Mouse (Mus musculus) T-helper 17 cell (primary cell): Measurements from ENCODE around the gene Prdm13.

Experiments used
- in situ Hi-C, 2 experiments: fragments of 300-600 bp; cut with MboI, MseI; formaldehyde crosslinking; loops; 1 replicate in 1 of 2; 2 replicates in 1 of 2; pipeline ENCODE4 v1.15.1; 2025; ENCODE audit warnings: high pct_unique_total_duplicates in 2 of 2

The Prdm13 gene

GRCm38 (mm10) chr4:21678975-21679623, 6.7 kb downstream of the Prdm13 start:
- in situ Hi-C loops = loop anchor here in 1 of 2 experiments (25.0 kb wide), 1 partner anchor 808 kb away; the partner anchor contains the start of gene Pou3f2

- in situ Hi-C loops = loop anchor here in 1 of 2 experiments (25.0 kb wide), 1 partner anchor 809 kb away; the partner anchor contains the start of gene Pou3f2
Observed at GRCm38 (mm10) chr4:21678101-21678974, 7.4 kb downstream of the Prdm13 start.

GRCm38 (mm10) chr4:21674691-21675090, 11.1 kb downstream of the Prdm13 start:
- in situ Hi-C loops = loop anchor here in 1 of 2 experiments (25.0 kb wide), 1 partner anchor 813 kb away; the partner anchor contains the start of gene Pou3f2

GRCm38 (mm10) chr4:21674042-21674441, 11.7 kb downstream of the Prdm13 start:
- in situ Hi-C loops = no loop called here

- in situ Hi-C loops = no loop called here
Observed at GRCm38 (mm10) chr4:21665961-21666360, 19.8 kb downstream of the Prdm13 start.

GRCm38 (mm10) chr4:21658184-21658583, 27.6 kb downstream of the Prdm13 start:
- in situ Hi-C loops = no loop called here

- in situ Hi-C loops = loop anchor here in 1 of 2 experiments (10.0 kb wide), 1 partner anchor 294 kb away; no protein-coding TSS in a partner anchor
Observed at GRCm38 (mm10) chr4:21629275-21629583, 56.5 kb downstream of the Prdm13 start.

- in situ Hi-C loops = loop anchor here in 1 of 2 experiments (10.0 kb wide), 1 partner anchor 294 kb away; no protein-coding TSS in a partner anchor
Observed at GRCm38 (mm10) chr4:21628367-21629274, 57.1 kb downstream of the Prdm13 start.
